Mouse (Mus musculus): ENCODE data around the gene Trpm3.

DNA sequence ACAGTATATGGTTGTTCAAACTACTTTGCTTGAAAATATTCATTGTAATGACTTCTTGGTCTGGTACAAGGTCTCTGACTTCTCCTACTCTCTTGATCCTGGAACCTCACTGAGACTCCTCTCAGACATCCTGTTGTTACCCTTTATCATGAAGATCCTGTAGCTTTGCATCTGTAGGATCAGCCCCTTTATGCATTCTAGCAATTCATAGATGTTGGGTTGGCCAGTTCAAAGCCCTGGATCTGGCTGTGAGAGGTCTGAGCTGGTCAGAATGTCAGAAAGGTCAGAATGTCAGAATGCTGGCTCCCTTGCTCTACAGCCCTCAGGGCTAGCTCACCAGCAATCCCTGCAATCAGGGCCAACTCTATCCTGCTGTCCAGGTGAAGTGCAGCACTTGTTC lies 95.3 kb downstream of the Trpm3 start:
- TF ChIP-seq CTCF (IDR thresholded peaks at IDR 0.05; ENCODE audit: low read depth, low read length), result no peak
- no peak for TF ChIP-seq POLR2A (IDR thresholded peaks at IDR 0.05; ENCODE audit: extremely low read depth, insufficient read depth, low read length)

Data from liver, adult 2 months (tissue).